ENCODE assay signal across 8 mouse cellular contexts in the genomic region with DNA sequence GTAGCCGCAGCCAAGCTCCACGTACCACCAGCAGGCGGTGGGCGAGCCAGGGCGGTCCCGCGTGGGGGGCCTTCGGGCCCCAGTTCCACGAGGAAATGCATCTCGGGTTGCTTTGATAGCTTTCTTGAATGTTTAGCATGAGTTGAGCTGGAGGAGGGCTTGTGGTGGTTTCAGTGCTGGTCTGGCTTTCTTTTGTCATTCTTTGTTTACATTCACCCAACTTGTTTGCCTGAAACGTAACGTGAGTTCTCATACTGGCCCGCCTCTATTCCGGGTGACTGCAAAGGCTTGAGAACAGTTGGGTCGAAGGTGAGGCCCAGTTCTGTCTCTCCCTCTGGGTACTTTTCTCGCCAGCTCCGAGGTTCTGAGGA. TPM values are rescaled to one million over a fixed set of nuclear protein-coding genes. Genes with fewer than 3 reads are reported as not detected.
DNase-seq lines count a peak whose midpoint lies in the region; ATAC-seq and TF ChIP-seq lines count a peak whose summit lies in the region.

No protein-coding gene starts in this region.

- H3K27ac ChIP-seq in heart, embryonic 13.5 days (replicated peaks) = peak overlapping the region; percentile 79
- H3K27ac ChIP-seq in kidney, embryonic 15.5 days = peak overlapping the region; percentile 93
- peak overlapping the region; percentile 94 for H3K27ac ChIP-seq in liver, postnatal 0 days (ENCODE audit: low read depth)
- peak overlapping the region; percentile 97 for H3K27ac ChIP-seq in neural tube, embryonic 13.5 days (replicated peaks)

- WGBS in heart, embryonic 13.5 days = 3% methylated on average over 17 of the region's 17 CpGs
- 2% methylated on average over 17 of the region's 17 CpGs for WGBS in kidney, embryonic 15.5 days
- 6% methylated on average over 17 of the region's 17 CpGs for WGBS in liver, postnatal 0 days (ENCODE audit: insufficient replicate concordance)
- WGBS in neural tube, embryonic 13.5 days = under 1% methylated on average over 17 of the region's 17 CpGs

- peaks cover 12% of the 10 kb centered on the region for H3K4me1 ChIP-seq in heart, embryonic 13.5 days
- peaks cover 18% of the 10 kb centered on the region for H3K4me1 ChIP-seq in kidney, embryonic 15.5 days
- no peaks in the 10 kb centered on the region for H3K4me1 ChIP-seq in liver, postnatal 0 days (ENCODE audit: insufficient read depth)
- H3K4me1 ChIP-seq in neural tube, embryonic 13.5 days (replicated peaks) = peaks cover 39% of the 10 kb centered on the region

- no peaks in the 10 kb centered on the region for H3K27me3 ChIP-seq in heart, embryonic 13.5 days (replicated peaks)
- no peaks in the 10 kb centered on the region for H3K27me3 ChIP-seq in kidney, embryonic 15.5 days
- peaks cover 6% of the 10 kb centered on the region for H3K27me3 ChIP-seq in liver, postnatal 0 days (ENCODE audit: insufficient read depth, low read length)
- H3K27me3 ChIP-seq in neural tube, embryonic 13.5 days = no peaks in the 10 kb centered on the region

- peaks cover 19% of the 10 kb centered on the region for H3K36me3 ChIP-seq in heart, embryonic 13.5 days
- H3K36me3 ChIP-seq in kidney, embryonic 15.5 days = peaks cover 14% of the 10 kb centered on the region
- no peaks in the 10 kb centered on the region for H3K36me3 ChIP-seq in liver, postnatal 0 days (replicated peaks; ENCODE audit: insufficient read depth, low read length)
- peaks cover 8% of the 10 kb centered on the region for H3K36me3 ChIP-seq in neural tube, embryonic 13.5 days

- peak overlapping the region; percentile 94 for H3K9ac ChIP-seq in heart, embryonic 13.5 days
- peak overlapping the region; percentile 95 for H3K9ac ChIP-seq in kidney, embryonic 15.5 days
- peak overlapping the region; percentile 83 for H3K9ac ChIP-seq in liver, postnatal 0 days (replicated peaks)
- H3K9ac ChIP-seq in neural tube, embryonic 13.5 days = peak overlapping the region; percentile 99

- no peaks in the 10 kb centered on the region for H3K9me3 ChIP-seq in heart, embryonic 13.5 days
- no peaks in the 10 kb centered on the region for H3K9me3 ChIP-seq in kidney, embryonic 15.5 days (replicated peaks)
- H3K9me3 ChIP-seq in liver, postnatal 0 days (ENCODE audit: low read length) = no peaks in the 10 kb centered on the region
- 0 out of 2 replicates have a peak, but pooled peaks cover under 1% of the 10 kb centered on the region for H3K9me3 ChIP-seq in neural tube, embryonic 13.5 days

- peak overlapping the region; percentile 90 for H3K4me3 ChIP-seq in heart, embryonic 13.5 days
- peak overlapping the region; percentile 97 for H3K4me3 ChIP-seq in kidney, embryonic 15.5 days (replicated peaks)
- peak overlapping the region; percentile 78 for H3K4me3 ChIP-seq in liver, postnatal 0 days (ENCODE audit: low read depth, low read length)
- H3K4me3 ChIP-seq in neural tube, embryonic 13.5 days = peak overlapping the region; percentile 97

- ATAC-seq in heart, embryonic 13.5 days (ENCODE audit: extremely low read depth, insufficient number of reproducible peaks, low FRiP score, low TSS enrichment) = no peak
- 0 out of 2 replicates have a peak, but pooled peaks have one; percentile 1 for ATAC-seq in kidney, embryonic 15.5 days (replicated peaks; ENCODE audit: low FRiP score)
- ATAC-seq in liver, postnatal 0 days = peak; percentile 62
- no peak for ATAC-seq in neural tube, embryonic 13.5 days (ENCODE audit: low read depth)

- peak overlapping the region; percentile 93 for H3K4me2 ChIP-seq in heart, embryonic 13.5 days
- H3K4me2 ChIP-seq in kidney, embryonic 15.5 days = peak overlapping the region; percentile 79
- H3K4me2 ChIP-seq in liver, postnatal 0 days (ENCODE audit: low read depth, low read length) = peak overlapping the region; percentile 81
- peak overlapping the region; percentile 70 for H3K4me2 ChIP-seq in neural tube, embryonic 13.5 days

- TF ChIP-seq EP300 in liver, postnatal 0 days (IDR thresholded peaks at IDR 0.05; ENCODE audit: low read depth) = no peak

- TF ChIP-seq CTCF in liver, postnatal 0 days (IDR thresholded peaks at IDR 0.05; ENCODE audit: low read depth) = no peak; the same call in 1 of the 2 replicates

- DNase-seq in right cerebral cortex, adult 18-20 months = peak; percentile 42
- no peak for DNase-seq in right cerebral cortex, postnatal 14 days
- peak; percentile 51 for DNase-seq in cerebellum, adult 9-10 months
- peak; percentile 39 for DNase-seq in liver, postnatal 0 days
- no peak for DNase-seq in spleen, postnatal 36 days (ENCODE audit: low spot score in 2 of 2)

RNA-seq across cellular contexts. Expression of gene Plekha5, which starts 1.1 kb away (rescaled TPM):
- 18.4 and 18.7 TPM in 2 replicates for polyA plus RNA-seq in heart, embryonic 13.5 days (2015; fragmentation: Nextera tagmentation; extraction: Ambion mirVana)
- polyA plus RNA-seq in kidney, embryonic 15.5 days (2015; fragmentation: Nextera tagmentation; extraction: Ambion mirVana) = 48.4 and 50.1 TPM in 2 replicates
- polyA plus RNA-seq in liver, postnatal 0 days (2015; fragmentation: Nextera tagmentation; extraction: Ambion mirVana) = 4.2 and 5.2 TPM in 2 replicates
- polyA plus RNA-seq in neural tube, embryonic 13.5 days (2015; fragmentation: Nextera tagmentation; extraction: Ambion mirVana) = 44.0 and 49.5 TPM in 2 replicates

Comparison
In these comparisons a context has a peak if more than half of its experiments do, and no peak if none do; other contexts are left out.
1. DNase-seq: peak in right cerebral cortex, adult 18-20 months (single experiment), cerebellum, adult 9-10 months (single experiment) and liver, postnatal 0 days (single experiment); none in right cerebral cortex, postnatal 14 days (single experiment) and spleen, postnatal 36 days (0 of 2).
2. ATAC-seq: peak in kidney, embryonic 15.5 days (single experiment) and liver, postnatal 0 days (single experiment); none in heart, embryonic 13.5 days (single experiment) and neural tube, embryonic 13.5 days (single experiment).
3. Peak in every context shown above with its lines, with median percentiles within 50 percentile points of each other: H3K27ac ChIP-seq, H3K4me2 ChIP-seq, H3K4me3 ChIP-seq and H3K9ac ChIP-seq.